Mouse (Mus musculus) embryonic fibroblast, embryonic 13.5 days (primary cell): ENCODE data around the gene Clec3b. TPM values are rescaled to one million over a fixed set of nuclear protein-coding genes. Genes with fewer than 3 reads are reported as not detected.

Source experiments
- H3K27ac ChIP-seq: 2 replicates; pipeline ENCODE4 v1.5.1; 2012; ENCODE audit warnings: low read length, control low read depth, inconsistent platforms; ENCODE audit not compliant: insufficient read depth
- H3K4me1 ChIP-seq: 2 replicates; pipeline ENCODE4 v1.6.1; 2011; ENCODE audit warnings: low read length; ENCODE audit not compliant: control insufficient read depth, insufficient read depth
- H3K4me3 ChIP-seq: 2 replicates; pipeline ENCODE4 v1.5.1; 2011; ENCODE audit warnings: mild to moderate bottlenecking, control low read depth, low read length; ENCODE audit not compliant: insufficient read depth
- CTCF ChIP-seq: IDR thresholded peaks from 2 replicates; pipeline ENCODE4 v1.5.1; 2011; ENCODE audit warnings: mild to moderate bottlenecking, control low read depth, low read length, moderate library complexity, borderline replicate concordance; ENCODE audit not compliant: insufficient read depth
- POLR2A ChIP-seq: IDR thresholded peaks from 2 replicates; pipeline ENCODE4 v1.6.1; 2011; ENCODE audit warnings: low read depth, mild to moderate bottlenecking, control low read depth, low read length, moderate library complexity
- polyA plus RNA-seq: library from polyadenylated mRNA; stranded (reverse); fragments of >200 nt; gene quantifications from 2 replicates; pipeline ENCODE4 v1.2.4, GENCODE M21; 2011; ENCODE audit warnings: low read depth; ENCODE audit not compliant: missing spikeins, insufficient read length

The Clec3b gene
- polyA plus RNA-seq, 1 experiment = not detected

- no peaks in the 10 kb centered on the region for H3K4me1 ChIP-seq
- TF ChIP-seq CTCF (no peak), POLR2A (no peak)
- H3K27ac ChIP-seq = no peak overlapping the region
- H3K4me3 ChIP-seq = no peak overlapping the region
Observed at GRCm38 (mm10) chr9:123200116-123200515, 49.4 kb downstream of the Clec3b start.

- H3K4me3 ChIP-seq = no peak overlapping the region
- no peak overlapping the region for H3K27ac ChIP-seq
- TF ChIP-seq POLR2A = no peak
Observed at GRCm38 (mm10) chr9:123206526-123206925, 55.8 kb downstream of the Clec3b start.

GRCm38 (mm10) chr9:123206948-123207347 lies 56.2 kb downstream of the Clec3b start:
- TF ChIP-seq POLR2A (no peak), CTCF (no peak)
- Histone ChIP-seq H3K27ac (no peak overlapping the region), H3K4me1 (peaks cover 6% of the 10 kb centered on the region; the same call in 1 of the 2 replicates)

More at GRCm38 (mm10) chr9:123206526-123206925, 55.8 kb downstream of the Clec3b start:
- H3K4me1 ChIP-seq = peaks cover 6% of the 10 kb centered on the region; the same call in 1 of the 2 replicates

More at GRCm38 (mm10) chr9:123206948-123207347, 56.2 kb downstream of the Clec3b start:
- H3K4me3 ChIP-seq = no peak overlapping the region

Other genes starting within 250 kb of the Clec3b start
- gene Zfp105, start 227.9 kb upstream of the Clec3b start, polyA plus RNA-seq = 7.8 and 10.5 TPM in 2 replicates
- 25.7 and 34.2 TPM in 2 replicates for gene 1110059G10Rik, start 199.9 kb upstream of the Clec3b start, polyA plus RNA-seq
- gene Kif15, start 199.9 kb upstream of the Clec3b start, polyA plus RNA-seq = 32.2 and 59.5 TPM in 2 replicates
- gene Tmem42, start 129.6 kb upstream of the Clec3b start, polyA plus RNA-seq = 4.1 and 4.4 TPM in 2 replicates
- not detected in 2 replicates for gene Tgm4, start 116.2 kb upstream of the Clec3b start, polyA plus RNA-seq
- gene Zdhhc3, start 37.7 kb upstream of the Clec3b start, polyA plus RNA-seq = 88.0 and 92.1 TPM in 2 replicates
- gene Exosc7, start 37.7 kb upstream of the Clec3b start, polyA plus RNA-seq = 28.9 and 38.1 TPM in 2 replicates
- gene Cdcp1, start 65.1 kb downstream of the Clec3b start, polyA plus RNA-seq = not detected in 2 replicates
- gene Tmem158, start 109.8 kb downstream of the Clec3b start, polyA plus RNA-seq = 1.7 and 2.1 TPM in 2 replicates
- gene Lars2, start 216.0 kb downstream of the Clec3b start, polyA plus RNA-seq = 8,859 and 9,134 TPM in 2 replicates